ENCODE assay signal across 14 mouse cellular contexts in the genomic region with DNA sequence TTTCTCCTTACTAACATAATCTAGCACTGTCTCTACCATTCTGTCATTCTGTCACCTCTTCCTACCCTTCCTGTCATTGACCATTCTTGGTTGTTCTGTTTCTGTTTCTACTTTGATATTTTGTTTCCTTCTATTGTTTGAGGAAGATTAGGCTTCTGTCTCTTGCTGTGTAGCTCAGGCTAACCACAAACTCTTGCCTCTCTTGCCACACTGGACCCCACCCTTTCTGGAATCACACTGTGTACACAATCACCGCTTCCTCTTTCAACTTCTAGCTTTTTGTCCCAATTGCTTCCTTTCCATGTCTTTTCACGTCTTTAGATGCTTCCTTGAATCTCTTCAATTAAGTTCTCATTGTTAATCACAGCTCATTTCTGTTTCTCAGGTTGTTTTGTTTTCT.
DNase-seq lines count a peak whose midpoint lies in the region; ATAC-seq lines count a peak whose summit lies in the region.
"Had no signal": no experiment of that assay in that cellular context is flagged by ENCODE, and none has a peak within 500 bp of the region (broad histone marks: within the 10 kb centered on the region; RNA-seq: fewer than 3 reads in every experiment).

No protein-coding gene starts in this region.

- WGBS in hindbrain, embryonic 10.5 days, result 85% methylated on average over 2 of the region's 2 CpGs
- 86% methylated on average over 2 of the region's 2 CpGs for WGBS in hindbrain, embryonic 16.5 days
- 84% methylated on average over 2 of the region's 2 CpGs for WGBS in neural tube, embryonic 13.5 days
- WGBS in neural tube, embryonic 15.5 days, result 72% methylated on average over 2 of the region's 2 CpGs

- H3K4me3 ChIP-seq in hindbrain, embryonic 10.5 days, result no peak overlapping the region
- H3K4me3 ChIP-seq in hindbrain, embryonic 16.5 days (ENCODE audit: low read length), result no peak overlapping the region
- no peak overlapping the region for H3K4me3 ChIP-seq in neural tube, embryonic 13.5 days
- no peak overlapping the region for H3K4me3 ChIP-seq in neural tube, embryonic 15.5 days (replicated peaks)
- H3K4me3 ChIP-seq: erythroblast, embryonic 14.5 days; kidney, embryonic 15.5 days; limb, embryonic 15.5 days had no signal

- H3K9me3 ChIP-seq in hindbrain, embryonic 10.5 days, result no peaks in the 10 kb centered on the region
- H3K9me3 ChIP-seq in hindbrain, embryonic 16.5 days (ENCODE audit: control insufficient read depth, low read length), result no peaks in the 10 kb centered on the region
- no peaks in the 10 kb centered on the region for H3K9me3 ChIP-seq in neural tube, embryonic 13.5 days
- no peaks in the 10 kb centered on the region for H3K9me3 ChIP-seq in neural tube, embryonic 15.5 days (replicated peaks)
- H3K9me3 ChIP-seq: kidney, embryonic 15.5 days; limb, embryonic 15.5 days had no signal

- no peak for ATAC-seq in hindbrain, embryonic 16.5 days
- ATAC-seq in neural tube, embryonic 13.5 days (ENCODE audit: low read depth), result no peak
- no peak for ATAC-seq in neural tube, embryonic 15.5 days (ENCODE audit: low FRiP score)

- no peak overlapping the region for H3K4me2 ChIP-seq in hindbrain, embryonic 16.5 days (ENCODE audit: low read length)
- H3K4me2 ChIP-seq in neural tube, embryonic 13.5 days, result no peak overlapping the region
- H3K4me2 ChIP-seq in neural tube, embryonic 15.5 days, result no peak overlapping the region
- H3K4me2 ChIP-seq: kidney, embryonic 15.5 days; limb, embryonic 15.5 days had no signal

- H3K9ac ChIP-seq in hindbrain, embryonic 16.5 days (ENCODE audit: low read depth, low read length), result no peak overlapping the region
- H3K9ac ChIP-seq in neural tube, embryonic 13.5 days, result no peak overlapping the region
- no peak overlapping the region for H3K9ac ChIP-seq in neural tube, embryonic 15.5 days (replicated peaks)
- H3K9ac ChIP-seq: kidney, embryonic 15.5 days; limb, embryonic 15.5 days had no signal

- no peak for DNase-seq in hindbrain, embryonic 10.5 days (ENCODE audit: low spot score)
- no peak for DNase-seq in neural tube, embryonic 10.5 days (ENCODE audit: extremely low spot score, low spot score)
- DNase-seq in lung, postnatal 36 days, result peak; percentile 58
- DNase-seq in adrenal gland, adult 2 months, result no peak
- DNase-seq: adrenal gland, postnatal 14 days; cerebellum, adult 11-12 months; heart, postnatal 14 days; layer of hippocampus, postnatal 36 days had no signal

- H3K27me3 ChIP-seq in hindbrain, embryonic 10.5 days (ENCODE audit: insufficient read depth, poor library complexity, severe bottlenecking), result no peaks in the 10 kb centered on the region
- no peaks in the 10 kb centered on the region for H3K27me3 ChIP-seq in hindbrain, embryonic 16.5 days (replicated peaks; ENCODE audit: control insufficient read depth, insufficient read depth, low read length)
- H3K27me3 ChIP-seq in neural tube, embryonic 13.5 days, result no peaks in the 10 kb centered on the region
- no peaks in the 10 kb centered on the region for H3K27me3 ChIP-seq in neural tube, embryonic 15.5 days (replicated peaks)
- H3K27me3 ChIP-seq: kidney, embryonic 15.5 days; limb, embryonic 15.5 days had no signal

- H3K4me1 ChIP-seq in hindbrain, embryonic 10.5 days (replicated peaks), result peaks cover 38% of the 10 kb centered on the region
- 0 out of 2 replicates have a peak, but pooled peaks cover 2% of the 10 kb centered on the region for H3K4me1 ChIP-seq in hindbrain, embryonic 16.5 days (ENCODE audit: control insufficient read depth, insufficient read depth, low read depth, low read length)
- peaks cover 32% of the 10 kb centered on the region for H3K4me1 ChIP-seq in neural tube, embryonic 13.5 days (replicated peaks)
- peaks cover 13% of the 10 kb centered on the region; the same call in 1 of the 2 replicates for H3K4me1 ChIP-seq in neural tube, embryonic 15.5 days
- H3K4me1 ChIP-seq: limb, embryonic 15.5 days had no signal

- peak overlapping the region; percentile 88 for H3K27ac ChIP-seq in hindbrain, embryonic 10.5 days
- H3K27ac ChIP-seq in hindbrain, embryonic 16.5 days (ENCODE audit: low read depth, low read length), result no peak overlapping the region; the same call in 1 of the 2 replicates
- H3K27ac ChIP-seq in neural tube, embryonic 13.5 days (replicated peaks), result peak overlapping the region; percentile 90
- peak overlapping the region; percentile 82 for H3K27ac ChIP-seq in neural tube, embryonic 15.5 days (replicated peaks)
- H3K27ac ChIP-seq: limb, embryonic 15.5 days had no signal

- H3K36me3 ChIP-seq in hindbrain, embryonic 10.5 days, result no peaks in the 10 kb centered on the region
- no peaks in the 10 kb centered on the region for H3K36me3 ChIP-seq in hindbrain, embryonic 16.5 days (ENCODE audit: control insufficient read depth, insufficient read depth, low read length)
- no peaks in the 10 kb centered on the region for H3K36me3 ChIP-seq in neural tube, embryonic 13.5 days
- no peaks in the 10 kb centered on the region for H3K36me3 ChIP-seq in neural tube, embryonic 15.5 days
- H3K36me3 ChIP-seq: kidney, embryonic 15.5 days; limb, embryonic 15.5 days had no signal
